Mouse (Mus musculus) embryonic facial prominence, embryonic 13.5 days (tissue): ENCODE measurements around the gene Lmtk2. TPM values are rescaled to one million over a fixed set of nuclear protein-coding genes. Genes with fewer than 3 reads are reported as not detected.

Source experiments
- ATAC-seq: fragments of 200-750 bp; cut with Nextera tagmentation; 2 replicates; pipeline ENCODE4 v1.8.0; 2017; ENCODE audit warnings: low read depth; ENCODE audit not compliant: insufficient number of reproducible peaks, insufficient read depth, low FRiP score, low TSS enrichment
- H3K27ac ChIP-seq: fragments of 300-500 bp; sonication (generic); 2 replicates; pipeline ENCODE4 v1.5.1; 2015; ENCODE audit warnings: moderate library complexity, mild to moderate bottlenecking, inconsistent platforms
- H3K27me3 ChIP-seq: fragments of 300-500 bp; sonication (generic); 2 replicates; pipeline ENCODE4 v1.6.1; 2015; ENCODE audit warnings: mild to moderate bottlenecking, inconsistent platforms
- H3K36me3 ChIP-seq: fragments of 300-500 bp; sonication (generic); 2 replicates; pipeline ENCODE4 v1.6.1; 2015; ENCODE audit warnings: mild to moderate bottlenecking, inconsistent platforms
- H3K4me1 ChIP-seq: fragments of 300-500 bp; sonication (generic); 2 replicates; pipeline ENCODE4 v1.6.1; 2015; ENCODE audit warnings: inconsistent platforms
- H3K4me2 ChIP-seq: fragments of 300-500 bp; sonication (generic); 2 replicates; pipeline ENCODE4 v1.6.1; 2015; ENCODE audit warnings: moderate library complexity, mild to moderate bottlenecking, inconsistent platforms
- H3K4me3 ChIP-seq: fragments of 300-500 bp; sonication (generic); 2 replicates; pipeline ENCODE4 v1.5.1; 2015; ENCODE audit warnings: mild to moderate bottlenecking, inconsistent platforms
- H3K9ac ChIP-seq: fragments of 300-500 bp; sonication (generic); 2 replicates; pipeline ENCODE4 v1.6.1; 2015; ENCODE audit warnings: mild to moderate bottlenecking, inconsistent platforms
- H3K9me3 ChIP-seq: fragments of 300-500 bp; sonication (generic); 2 replicates; pipeline ENCODE4 v1.6.1; 2016; ENCODE audit warnings: inconsistent platforms
- WGBS: fragments of 180-500 bp; shearing (Covaris S2); methylation state at CpG from one replicate; pipeline ENCODE4 v1.1.7; 2015; ENCODE audit warnings: mixed read lengths; 5-methylcytosine and 5-hydroxymethylcytosine counted together
- polyA plus RNA-seq: library from polyadenylated mRNA; unstranded; fragments of >200 nt; fragmentation: Nextera tagmentation; extraction: Ambion mirVana; gene quantifications from 2 replicates; pipeline ENCODE4 v1.2.1, GENCODE M21; 2015

The Lmtk2 gene
- polyA plus RNA-seq, 1 experiment from 2014 or later, result 4.8 TPM

DNA sequence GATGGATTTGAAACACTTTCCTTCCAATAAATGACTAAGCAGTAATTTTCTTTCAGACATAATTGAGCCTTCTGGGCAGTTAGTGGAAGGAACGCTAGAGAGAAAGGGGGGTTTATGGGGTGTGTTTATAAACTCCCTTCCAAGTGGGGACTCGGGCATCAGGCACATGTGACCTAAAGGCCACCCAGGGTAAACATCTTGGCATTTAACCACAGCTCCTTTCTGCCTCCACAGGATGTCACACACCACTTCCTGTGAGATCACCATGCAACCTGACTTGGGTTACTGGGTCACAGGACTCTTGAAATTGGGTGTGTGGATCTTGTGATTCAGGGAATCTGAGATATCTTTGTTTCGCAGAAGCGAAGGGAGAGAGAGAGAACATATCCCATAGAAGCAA lies 121.1 kb downstream of the Lmtk2 start:
- no peaks in the 10 kb centered on the region for H3K27me3 ChIP-seq
- ATAC-seq, result no peak
- no peak overlapping the region for H3K27ac ChIP-seq
- WGBS, result 59% methylated on average over 4 of the region's 4 CpGs
- H3K4me2 ChIP-seq, result no peak overlapping the region
- no peak overlapping the region for H3K9ac ChIP-seq
- H3K4me1 ChIP-seq, result peaks cover 20% of the 10 kb centered on the region
- H3K4me3 ChIP-seq, result no peak overlapping the region
- no peaks in the 10 kb centered on the region for H3K9me3 ChIP-seq
- H3K36me3 ChIP-seq, result peaks cover 10% of the 10 kb centered on the region; the same call in 1 of the 2 replicates

DNA sequence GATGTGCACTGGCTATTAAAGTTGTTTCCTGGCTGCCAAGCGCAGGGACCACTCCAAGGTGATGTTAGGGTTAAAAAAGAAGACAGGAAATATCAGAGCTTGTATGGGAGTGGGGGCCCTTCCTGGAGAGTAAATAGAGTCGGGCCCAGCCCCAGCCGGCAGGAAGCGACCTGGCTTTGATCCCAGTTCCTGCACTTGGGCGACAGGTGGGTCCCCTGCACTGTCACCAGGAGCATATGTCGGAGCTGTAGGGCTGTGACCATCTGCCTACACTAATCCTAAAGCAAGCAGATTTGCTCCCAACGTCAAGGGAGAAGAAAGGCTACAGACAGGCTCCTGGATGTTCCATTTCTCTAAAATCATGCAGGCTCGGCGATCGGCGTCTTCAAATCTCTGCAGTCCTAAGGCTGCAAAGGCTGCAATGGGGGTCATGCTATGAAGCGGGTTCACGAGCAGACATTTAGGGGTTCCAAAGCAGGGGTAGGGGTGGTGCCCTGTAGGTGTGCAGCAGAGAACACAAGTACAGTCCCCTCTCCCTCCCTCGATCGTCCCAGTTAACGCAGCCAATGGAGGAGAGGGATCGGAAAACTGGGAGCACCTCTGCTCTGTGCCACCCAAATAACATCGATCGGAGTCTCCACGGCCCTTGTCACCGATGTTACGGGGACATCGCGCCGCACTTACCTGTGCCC lies 122.7 kb downstream of the Lmtk2 start:
- Histone ChIP-seq H3K27me3 (no peaks in the 10 kb centered on the region), H3K4me3 (peak overlapping the region; percentile 78), H3K4me1 (peaks cover 20% of the 10 kb centered on the region), H3K9ac (peak overlapping the region; percentile 85), H3K4me2 (peak overlapping the region; percentile 80), H3K27ac (peak overlapping the region; percentile 78; the same call in 1 of the 2 replicates), H3K36me3 (no peaks in the 10 kb centered on the region), H3K9me3 (no peaks in the 10 kb centered on the region)
- WGBS, result 2% methylated on average over 25 of the region's 25 CpGs
- ATAC-seq, result peak; percentile 3; the same call in 1 of the 2 replicates

DNA sequence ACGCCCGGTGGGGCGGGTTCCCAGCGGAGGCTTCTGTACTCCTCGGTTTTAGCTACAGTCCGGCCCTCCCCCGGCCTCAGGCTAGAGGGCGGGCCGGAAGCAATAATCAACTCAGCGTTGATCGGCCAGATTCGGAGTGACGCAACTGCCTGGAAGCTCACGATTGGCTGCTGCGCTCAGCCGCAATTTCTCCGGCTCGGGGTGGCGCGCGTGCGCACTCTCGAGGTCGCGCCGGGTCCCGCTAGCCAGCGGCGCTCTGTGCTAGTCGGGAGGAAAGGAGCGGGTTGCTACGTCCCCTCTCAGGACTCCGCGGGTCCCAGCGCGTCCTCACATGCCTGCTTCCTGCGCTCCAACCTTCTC lies 123.2 kb downstream of the Lmtk2 start, which contains the start of gene Tecpr1:
Gene Tecpr1 (minus strand): TSS at position 113 of the 360 bp plus-strand sequence.
- Histone ChIP-seq H3K4me3 (peak within 1 kb of the TSS; percentile 78), H3K4me2 (peak within 1 kb of the TSS; percentile 80), H3K27me3 (no peaks in the 10 kb centered on the region), H3K9me3 (no peaks in the 10 kb centered on the region), H3K36me3 (no peaks in the 10 kb centered on the region), H3K4me1 (peaks cover 20% of the 10 kb centered on the region), H3K9ac (peak within 1 kb of the TSS; percentile 85), H3K27ac (peak within 1 kb of the TSS; percentile 78)
- WGBS, result under 1% methylated on average over 35 of the region's 37 CpGs
- peak; percentile 90 for ATAC-seq

DNA sequence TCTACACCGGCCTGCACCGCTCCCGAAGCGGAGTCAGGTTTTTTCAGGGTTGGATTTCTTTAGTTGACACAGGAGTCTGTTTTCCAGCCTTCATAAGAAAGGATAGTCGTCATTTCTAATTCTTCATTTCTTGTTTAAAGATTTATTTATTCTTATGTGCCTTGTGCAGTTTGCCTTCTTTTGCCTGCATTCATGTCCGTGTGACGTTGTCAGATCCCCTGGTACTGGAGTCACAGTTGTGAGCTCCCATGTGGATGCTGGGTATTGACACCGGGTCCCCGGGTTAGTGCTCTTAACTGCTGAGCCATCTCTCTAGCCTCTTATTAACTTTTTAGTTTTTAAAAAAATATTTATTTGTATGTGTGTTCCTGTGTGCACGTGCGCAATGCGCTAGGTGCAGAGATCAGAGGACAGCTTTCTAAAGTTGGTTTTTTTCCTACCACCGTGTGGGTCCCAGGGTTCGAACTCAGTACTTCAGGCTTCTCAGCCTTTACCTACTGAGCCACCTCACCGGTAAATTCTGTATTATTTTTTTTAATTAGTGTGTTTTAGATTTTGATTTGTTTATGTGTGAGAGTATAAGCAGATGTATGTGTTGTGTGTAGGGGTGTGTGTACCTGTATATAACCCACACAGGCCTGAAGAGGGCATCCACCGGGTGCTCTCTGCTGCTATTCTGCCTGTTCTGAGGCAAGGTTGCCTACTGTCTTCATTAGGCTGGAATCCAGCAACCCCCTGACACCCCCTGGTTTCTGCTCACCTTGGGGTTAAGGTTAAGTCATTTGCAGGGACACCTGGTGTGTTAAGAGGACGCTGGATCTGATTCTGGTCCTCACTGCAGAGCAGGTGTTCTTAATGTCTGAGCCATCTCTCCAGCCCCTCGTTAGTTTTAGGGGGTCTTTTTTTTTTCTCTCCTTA lies 123.9 kb downstream of the Lmtk2 start:
- no peaks in the 10 kb centered on the region for H3K36me3 ChIP-seq
- peak overlapping the region; percentile 80 for H3K4me2 ChIP-seq
- H3K27ac ChIP-seq, result peak overlapping the region; percentile 78
- peak overlapping the region; percentile 85 for H3K9ac ChIP-seq
- no peak for ATAC-seq
- 25% methylated on average over 18 of the region's 18 CpGs for WGBS
- H3K9me3 ChIP-seq, result no peaks in the 10 kb centered on the region
- H3K4me1 ChIP-seq, result peaks cover 18% of the 10 kb centered on the region
- no peaks in the 10 kb centered on the region for H3K27me3 ChIP-seq
- peak overlapping the region; percentile 78 for H3K4me3 ChIP-seq

DNA sequence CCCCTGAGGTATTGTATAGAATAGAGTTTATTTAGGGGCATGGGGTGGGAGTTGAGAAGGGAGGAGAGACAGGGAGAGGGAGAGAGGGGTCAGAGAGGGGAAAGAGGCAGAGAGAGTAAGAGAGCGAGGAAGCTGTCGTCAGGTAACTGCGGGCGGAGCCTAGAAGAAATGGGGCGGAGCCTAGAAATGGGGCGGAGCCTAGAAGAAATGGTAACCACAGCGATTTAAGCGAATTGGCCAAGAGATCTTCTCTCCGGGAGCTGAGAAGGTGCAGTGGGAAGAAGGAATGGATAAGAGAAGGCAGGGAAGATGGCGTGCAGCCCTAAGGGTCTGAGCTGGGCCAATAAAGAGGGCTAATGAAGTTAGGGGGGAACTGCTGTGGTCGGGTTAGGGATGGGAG lies 126.0 kb downstream of the Lmtk2 start:
- Histone ChIP-seq H3K9ac (no peak overlapping the region), H3K36me3 (no peaks in the 10 kb centered on the region), H3K4me3 (no peak overlapping the region), H3K9me3 (no peaks in the 10 kb centered on the region), H3K27ac (no peak overlapping the region), H3K4me1 (peaks cover 16% of the 10 kb centered on the region), H3K27me3 (no peaks in the 10 kb centered on the region), H3K4me2 (no peak overlapping the region)
- ATAC-seq, result no peak
- 27% methylated on average over 11 of the region's 11 CpGs for WGBS

DNA sequence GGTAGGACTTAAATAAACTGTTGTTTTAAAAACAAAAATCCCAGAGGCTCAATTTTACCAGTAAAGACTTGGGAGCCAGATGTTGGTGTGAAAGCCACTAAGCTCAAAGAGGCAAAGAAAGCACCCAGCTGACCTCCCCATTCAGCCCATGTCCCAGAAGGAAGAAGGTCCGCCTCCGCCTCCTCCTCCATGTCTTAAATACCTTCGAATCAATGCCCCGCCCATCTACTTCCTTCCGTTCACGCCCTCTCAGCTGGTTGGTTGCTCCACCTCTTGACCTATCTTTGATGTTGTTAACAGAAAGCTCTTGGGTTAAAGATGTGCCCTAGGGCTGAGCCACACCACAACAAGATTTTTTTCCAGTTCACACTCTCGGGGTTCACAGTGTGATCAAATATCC lies 130.0 kb downstream of the Lmtk2 start:
- H3K4me3 ChIP-seq, result no peak overlapping the region
- H3K36me3 ChIP-seq, result no peaks in the 10 kb centered on the region
- ATAC-seq, result no peak
- no peak overlapping the region for H3K4me2 ChIP-seq
- H3K27me3 ChIP-seq, result no peaks in the 10 kb centered on the region
- H3K9ac ChIP-seq, result no peak overlapping the region
- WGBS, result 88% methylated on average over 7 of the region's 7 CpGs
- H3K27ac ChIP-seq, result no peak overlapping the region
- no peaks in the 10 kb centered on the region for H3K4me1 ChIP-seq
- no peaks in the 10 kb centered on the region for H3K9me3 ChIP-seq

DNA sequence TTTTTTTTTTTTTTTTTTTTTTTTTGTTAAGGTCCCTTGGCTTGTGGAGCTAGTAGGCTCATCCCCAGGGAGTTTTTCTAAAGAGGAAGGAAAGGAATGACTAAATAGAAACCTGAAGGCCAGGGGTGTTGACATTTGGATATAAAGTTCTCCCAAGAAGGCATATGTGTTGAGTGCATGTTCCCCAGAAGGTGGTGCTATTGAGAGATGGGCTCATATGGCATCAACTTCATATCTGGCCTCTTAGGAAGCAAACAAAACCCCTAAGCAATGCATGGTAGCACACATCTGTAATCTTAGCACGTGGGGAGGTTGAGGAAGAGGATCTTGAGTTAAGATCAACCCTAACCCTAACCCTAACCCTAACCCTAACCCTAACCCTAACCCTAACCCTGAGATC lies 131.2 kb downstream of the Lmtk2 start:
- H3K36me3 ChIP-seq, result no peaks in the 10 kb centered on the region
- H3K9ac ChIP-seq, result no peak overlapping the region
- H3K4me2 ChIP-seq, result no peak overlapping the region
- H3K4me3 ChIP-seq, result no peak overlapping the region
- no peaks in the 10 kb centered on the region for H3K9me3 ChIP-seq
- no peak for ATAC-seq
- no peak overlapping the region for H3K27ac ChIP-seq
- H3K4me1 ChIP-seq, result no peaks in the 10 kb centered on the region
- H3K27me3 ChIP-seq, result no peaks in the 10 kb centered on the region
- 71% methylated on average over 1 of the region's 1 CpGs for WGBS

DNA sequence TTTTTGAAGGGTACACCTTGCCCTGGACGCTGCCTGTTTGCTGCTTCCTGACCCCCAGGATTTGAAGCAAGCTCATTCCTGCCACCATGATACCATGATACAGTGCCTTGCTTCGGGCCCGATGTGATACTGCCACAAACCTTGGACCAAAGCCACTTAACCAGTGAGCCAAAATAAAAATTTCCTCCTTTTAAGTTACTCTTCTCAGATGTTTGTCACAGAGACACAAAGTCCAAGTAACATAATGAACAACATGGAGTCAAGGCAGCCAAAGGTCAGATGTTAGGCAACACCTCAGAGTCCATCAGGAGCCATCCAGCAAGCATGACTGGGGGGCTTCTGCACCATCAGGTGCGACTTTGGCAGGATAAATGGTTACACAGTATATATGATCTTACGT lies 132.3 kb downstream of the Lmtk2 start:
- 83% methylated on average over 5 of the region's 5 CpGs for WGBS

DNA sequence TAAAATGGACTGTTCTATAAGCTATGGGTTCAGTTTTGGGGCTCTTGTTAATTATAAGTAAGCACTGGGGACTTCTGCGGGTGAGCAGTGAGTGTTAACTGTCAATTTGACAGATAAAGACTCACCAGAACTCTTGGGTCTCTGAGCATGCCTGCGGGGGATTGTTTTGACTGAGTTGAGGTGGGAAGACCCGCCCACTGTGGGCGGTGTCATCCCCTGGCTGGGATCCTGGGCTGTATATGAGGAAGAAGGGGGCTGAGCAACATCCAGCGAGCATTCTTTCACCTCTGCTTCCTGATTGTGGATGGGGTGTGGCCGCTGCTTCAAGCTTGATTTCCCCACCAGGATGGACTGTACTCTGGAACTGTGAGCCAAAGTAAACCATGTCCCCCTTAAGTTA lies 134.0 kb downstream of the Lmtk2 start:
- Histone ChIP-seq H3K4me3 (no peak overlapping the region), H3K9me3 (no peaks in the 10 kb centered on the region), H3K4me1 (no peaks in the 10 kb centered on the region), H3K9ac (no peak overlapping the region), H3K4me2 (no peak overlapping the region), H3K36me3 (no peaks in the 10 kb centered on the region), H3K27me3 (no peaks in the 10 kb centered on the region), H3K27ac (no peak overlapping the region)
- ATAC-seq, result no peak
- 74% methylated on average over 6 of the region's 6 CpGs for WGBS

More for the DNA sequence above, 132.3 kb downstream of the Lmtk2 start:
- H3K27me3 ChIP-seq, result no peaks in the 10 kb centered on the region
- H3K4me2 ChIP-seq, result no peak overlapping the region
- H3K27ac ChIP-seq, result no peak overlapping the region
- no peak for ATAC-seq
- no peak overlapping the region for H3K9ac ChIP-seq
- no peaks in the 10 kb centered on the region for H3K36me3 ChIP-seq
- H3K9me3 ChIP-seq, result no peaks in the 10 kb centered on the region
- no peak overlapping the region for H3K4me3 ChIP-seq
- no peaks in the 10 kb centered on the region for H3K4me1 ChIP-seq

DNA sequence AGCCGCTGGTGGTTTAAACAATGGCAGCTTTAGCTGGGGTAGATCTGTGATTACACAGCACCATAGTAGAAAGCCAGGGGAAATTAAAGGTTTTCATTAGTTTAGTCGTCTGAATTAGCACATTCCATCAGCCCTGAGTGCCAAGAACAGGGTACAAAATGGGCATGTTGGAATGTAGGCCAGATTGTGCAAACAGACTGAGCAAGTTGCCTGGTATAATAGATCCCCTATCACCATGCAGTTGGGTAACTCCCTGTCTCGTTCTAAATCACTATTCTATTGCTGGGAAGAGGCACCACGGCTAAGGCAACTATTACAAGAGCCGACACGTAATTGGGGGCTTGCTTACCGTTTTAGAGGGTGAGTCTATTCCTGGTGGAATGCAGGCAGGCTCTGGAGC lies 134.5 kb downstream of the Lmtk2 start:
- Histone ChIP-seq H3K27me3 (no peaks in the 10 kb centered on the region), H3K4me2 (no peak overlapping the region), H3K27ac (no peak overlapping the region), H3K4me1 (no peaks in the 10 kb centered on the region), H3K4me3 (no peak overlapping the region), H3K36me3 (no peaks in the 10 kb centered on the region), H3K9me3 (no peaks in the 10 kb centered on the region), H3K9ac (no peak overlapping the region)
- ATAC-seq, result no peak
- WGBS, result 79% methylated on average over 7 of the region's 7 CpGs
